In genomic region chr16:32703312-32703912, GRCm38 (mm10) we compare ENCODE assay signal across 18 mouse cellular contexts. TPM values are rescaled to one million over a fixed set of nuclear protein-coding genes. Genes with fewer than 3 reads are reported as not detected.
DNase-seq lines count a peak whose midpoint lies in the region; ATAC-seq and TF ChIP-seq lines count a peak whose summit lies in the region.
"Had no signal": no experiment of that assay in that cellular context is flagged by ENCODE, and none has a peak within 500 bp of the region (broad histone marks: within the 10 kb centered on the region; RNA-seq: fewer than 3 reads in every experiment).

No protein-coding gene starts in this region.

- TF ChIP-seq EP300 in heart, postnatal 0 days (IDR thresholded peaks at IDR 0.05; ENCODE audit: low read depth) = no peak

- no peak overlapping the region for H3K27ac ChIP-seq in heart, postnatal 0 days (ENCODE audit: low read depth)
- H3K27ac ChIP-seq in liver, embryonic 15.5 days (replicated peaks) = 0 out of 2 replicates have a peak overlapping the region, but pooled peaks have one; percentile 42
- no peak overlapping the region for H3K27ac ChIP-seq in liver, embryonic 11.5 days (ENCODE audit: low read depth, low read length)
- H3K27ac ChIP-seq in lung, embryonic 14.5 days (ENCODE audit: low read depth) = peak overlapping the region; percentile 30
- H3K27ac ChIP-seq in forebrain, embryonic 14.5 days (ENCODE audit: low read depth, low read length) = no peak overlapping the region
- H3K27ac ChIP-seq: forebrain, embryonic 10.5 days; hindbrain, embryonic 12.5 days; neural tube, embryonic 12.5 days had no signal

- no peak overlapping the region for H3K4me2 ChIP-seq in heart, postnatal 0 days (ENCODE audit: low read depth, low read length)
- no peak overlapping the region for H3K4me2 ChIP-seq in liver, embryonic 15.5 days
- H3K4me2 ChIP-seq in liver, embryonic 11.5 days = no peak overlapping the region
- H3K4me2 ChIP-seq in lung, embryonic 14.5 days = no peak overlapping the region
- no peak overlapping the region for H3K4me2 ChIP-seq in forebrain, embryonic 14.5 days (ENCODE audit: low read length)
- H3K4me2 ChIP-seq: hindbrain, embryonic 12.5 days; neural tube, embryonic 12.5 days had no signal

- intact Hi-C loops in heart, postnatal 36 days (cut with DNase I) = no loop called here

- 56% methylated on average over 9 of the region's 9 CpGs for WGBS in heart, postnatal 0 days
- WGBS in liver, embryonic 15.5 days (ENCODE audit: insufficient replicate concordance) = 49% methylated on average over 9 of the region's 9 CpGs
- 73% methylated on average over 9 of the region's 9 CpGs for WGBS in liver, embryonic 11.5 days
- WGBS in lung, embryonic 14.5 days = 47% methylated on average over 9 of the region's 9 CpGs
- WGBS in forebrain, embryonic 14.5 days = 85% methylated on average over 9 of the region's 9 CpGs

- H3K4me3 ChIP-seq in heart, postnatal 0 days (ENCODE audit: low read depth, low read length) = no peak overlapping the region
- no peak overlapping the region for H3K4me3 ChIP-seq in liver, embryonic 15.5 days (replicated peaks)
- H3K4me3 ChIP-seq in liver, embryonic 11.5 days (ENCODE audit: low read depth, low read length) = no peak overlapping the region
- no peak overlapping the region for H3K4me3 ChIP-seq in lung, embryonic 14.5 days (ENCODE audit: low read depth, low read length)
- no peak overlapping the region for H3K4me3 ChIP-seq in forebrain, embryonic 14.5 days (ENCODE audit: low read depth, low read length)
- H3K4me3 ChIP-seq: forebrain, embryonic 10.5 days; hindbrain, embryonic 12.5 days; neural tube, embryonic 12.5 days had no signal

- peak; percentile 40; the same call in 1 of the 2 replicates for ATAC-seq in heart, postnatal 0 days (ENCODE audit: insufficient read depth, low read depth)
- ATAC-seq in liver, embryonic 15.5 days (ENCODE audit: insufficient read depth) = peak; percentile 36; the same call in 1 of the 2 replicates
- ATAC-seq in liver, embryonic 11.5 days (replicated peaks; ENCODE audit: low FRiP score) = no peak
- ATAC-seq in lung, embryonic 14.5 days (ENCODE audit: insufficient read depth) = no peak
- ATAC-seq in forebrain, embryonic 14.5 days = no peak

- H3K36me3 ChIP-seq in heart, postnatal 0 days (replicated peaks; ENCODE audit: control insufficient read depth, insufficient read depth, low read length) = no peaks in the 10 kb centered on the region
- H3K36me3 ChIP-seq in liver, embryonic 15.5 days (replicated peaks) = no peaks in the 10 kb centered on the region
- no peaks in the 10 kb centered on the region for H3K36me3 ChIP-seq in liver, embryonic 11.5 days (ENCODE audit: control insufficient read depth, insufficient read depth, low read length)
- H3K36me3 ChIP-seq in lung, embryonic 14.5 days (ENCODE audit: insufficient read depth) = no peaks in the 10 kb centered on the region
- H3K36me3 ChIP-seq in forebrain, embryonic 14.5 days (ENCODE audit: control insufficient read depth, insufficient read depth, low read length) = no peaks in the 10 kb centered on the region
- H3K36me3 ChIP-seq: forebrain, embryonic 10.5 days; hindbrain, embryonic 12.5 days; neural tube, embryonic 12.5 days had no signal

- no peak for DNase-seq in heart, postnatal 0 days (ENCODE audit: low spot score)
- no peak for DNase-seq in heart, postnatal 36 days
- no peak for DNase-seq in liver, embryonic 11.5 days (ENCODE audit: low spot score)
- peak; percentile 43 for DNase-seq in lung, embryonic 14.5 days
- DNase-seq in lung, postnatal 36 days = peak; percentile 50
- no peak for DNase-seq in frontal cortex, adult 2 months (ENCODE audit: extremely low spot score in 1 of 2, low spot score in 1 of 2)
- no peak for DNase-seq in forebrain, embryonic 14.5 days (ENCODE audit: low spot score)
- DNase-seq: cerebellum, adult 9-11 months; kidney, postnatal 14 days; left cerebral cortex, postnatal 4 days; thymus, postnatal 4 days had no signal

- TF ChIP-seq CTCF in heart, postnatal 0 days (IDR thresholded peaks at IDR 0.05; ENCODE audit: low read depth) = no peak
- no peak for TF ChIP-seq CTCF in lung, embryonic 14.5 days (IDR thresholded peaks at IDR 0.05; ENCODE audit: low read depth)

- no peaks in the 10 kb centered on the region for H3K27me3 ChIP-seq in heart, postnatal 0 days (ENCODE audit: control insufficient read depth, insufficient read depth, low read length)
- no peaks in the 10 kb centered on the region for H3K27me3 ChIP-seq in liver, embryonic 15.5 days
- H3K27me3 ChIP-seq in liver, embryonic 11.5 days (replicated peaks; ENCODE audit: control insufficient read depth, insufficient read depth, low read length) = no peaks in the 10 kb centered on the region; the same call in 1 of the 2 replicates
- no peaks in the 10 kb centered on the region for H3K27me3 ChIP-seq in lung, embryonic 14.5 days (ENCODE audit: insufficient read depth, low read length)
- H3K27me3 ChIP-seq in forebrain, embryonic 14.5 days (replicated peaks; ENCODE audit: control insufficient read depth, insufficient read depth, low read length) = no peaks in the 10 kb centered on the region
- H3K27me3 ChIP-seq: hindbrain, embryonic 12.5 days; neural tube, embryonic 12.5 days had no signal

- H3K9me3 ChIP-seq in heart, postnatal 0 days (replicated peaks; ENCODE audit: control insufficient read depth, low read length) = no peaks in the 10 kb centered on the region
- no peaks in the 10 kb centered on the region for H3K9me3 ChIP-seq in liver, embryonic 15.5 days (replicated peaks)
- no peaks in the 10 kb centered on the region for H3K9me3 ChIP-seq in liver, embryonic 11.5 days (ENCODE audit: control insufficient read depth, low read length)
- no peaks in the 10 kb centered on the region for H3K9me3 ChIP-seq in lung, embryonic 14.5 days (ENCODE audit: low read depth, low read length)
- no peaks in the 10 kb centered on the region for H3K9me3 ChIP-seq in forebrain, embryonic 14.5 days (replicated peaks; ENCODE audit: control insufficient read depth, low read length)
- H3K9me3 ChIP-seq: neural tube, embryonic 12.5 days had no signal

- no peak overlapping the region for H3K9ac ChIP-seq in heart, postnatal 0 days (replicated peaks; ENCODE audit: low read depth, low read length)
- no peak overlapping the region for H3K9ac ChIP-seq in liver, embryonic 15.5 days
- no peak overlapping the region for H3K9ac ChIP-seq in liver, embryonic 11.5 days (ENCODE audit: low read depth, low read length)
- no peak overlapping the region for H3K9ac ChIP-seq in lung, embryonic 14.5 days
- no peak overlapping the region for H3K9ac ChIP-seq in forebrain, embryonic 14.5 days (ENCODE audit: low read length)
- H3K9ac ChIP-seq: hindbrain, embryonic 12.5 days; neural tube, embryonic 12.5 days had no signal

- H3K4me1 ChIP-seq in heart, postnatal 0 days (ENCODE audit: control insufficient read depth, insufficient read depth) = no peaks in the 10 kb centered on the region
- peaks cover 26% of the 10 kb centered on the region for H3K4me1 ChIP-seq in liver, embryonic 15.5 days (replicated peaks)
- peaks cover 15% of the 10 kb centered on the region for H3K4me1 ChIP-seq in liver, embryonic 11.5 days (replicated peaks; ENCODE audit: control insufficient read depth, insufficient read depth, low read length)
- no peaks in the 10 kb centered on the region for H3K4me1 ChIP-seq in lung, embryonic 14.5 days (ENCODE audit: insufficient read depth)
- H3K4me1 ChIP-seq in forebrain, embryonic 14.5 days (ENCODE audit: control insufficient read depth, insufficient read depth, low read length) = no peaks in the 10 kb centered on the region

RNA-seq across cellular contexts. Expression of gene Muc4, which starts 32.3 kb away (rescaled TPM):
- 0.23 and 0.27 TPM in 2 replicates for total RNA-seq in heart, postnatal 0 days (2014; rRNA removed; ENCODE audit: low replicate concordance)
- polyA plus RNA-seq in heart, postnatal 0 days (2015; fragmentation: Nextera tagmentation; extraction: Ambion mirVana) = 0.16 TPM in 1 of 2 replicates, not detected in the other
- under 1 TPM; 0.06 to 0.57 TPM for total RNA-seq in heart, postnatal 36 days (2021)
- 0.67 and 0.77 TPM in 2 replicates for polyA plus RNA-seq in liver, embryonic 15.5 days (2015; fragmentation: Nextera tagmentation; extraction: Ambion mirVana)
- 0.41 and 0.66 TPM in 2 replicates for polyA plus RNA-seq in liver, embryonic 11.5 days (2014; fragmentation: Nextera tagmentation; extraction: Ambion mirVana)
- polyA plus RNA-seq in lung, embryonic 14.5 days (2014; fragmentation: Nextera tagmentation; extraction: Ambion mirVana) = 0.67 and 0.93 TPM in 2 replicates
- 0.02 and 0.08 TPM in 2 replicates for polyA plus RNA-seq in frontal cortex, adult 2 months (2012; rRNA removed)
- polyA plus RNA-seq in forebrain, embryonic 14.5 days (2014; fragmentation: Nextera tagmentation; extraction: Ambion mirVana) = not detected in 2 replicates
- total RNA-seq: layer of hippocampus, postnatal 25 days; left cerebral cortex, postnatal 4 days; midbrain, postnatal 0 days had no signal
- polyA plus RNA-seq: embryonic facial prominence, embryonic 11.5 days; midbrain, postnatal 0 days had no signal

RNA-seq across cellular contexts. Expression of gene Tnk2, which starts 59.7 kb away (rescaled TPM):
- 9.4 and 14.2 TPM in 2 replicates for total RNA-seq in heart, postnatal 0 days (2014; rRNA removed; ENCODE audit: low replicate concordance)
- 6.0 and 7.0 TPM in 2 replicates for polyA plus RNA-seq in heart, postnatal 0 days (2015; fragmentation: Nextera tagmentation; extraction: Ambion mirVana)
- 10 to 100 TPM; 18.0 to 19.8 TPM for total RNA-seq in heart, postnatal 36 days (2021)
- 4.5 and 4.7 TPM in 2 replicates for polyA plus RNA-seq in liver, embryonic 15.5 days (2015; fragmentation: Nextera tagmentation; extraction: Ambion mirVana)
- 10.8 and 11.6 TPM in 2 replicates for polyA plus RNA-seq in liver, embryonic 11.5 days (2014; fragmentation: Nextera tagmentation; extraction: Ambion mirVana)
- polyA plus RNA-seq in lung, embryonic 14.5 days (2014; fragmentation: Nextera tagmentation; extraction: Ambion mirVana) = 20.0 and 21.6 TPM in 2 replicates
- 175 and 204 TPM in 2 replicates for polyA plus RNA-seq in frontal cortex, adult 2 months (2012; rRNA removed)
- 11.2 and 13.1 TPM in 2 replicates for polyA plus RNA-seq in forebrain, embryonic 14.5 days (2014; fragmentation: Nextera tagmentation; extraction: Ambion mirVana)

Comparison
In these comparisons a context has a peak if more than half of its experiments do, and no peak if none do; other contexts are left out.
1. ATAC-seq: peak in heart, postnatal 0 days (single experiment) and liver, embryonic 15.5 days (single experiment); none in liver, embryonic 11.5 days (single experiment), lung, embryonic 14.5 days (single experiment) and forebrain, embryonic 14.5 days (single experiment).
2. H3K27ac ChIP-seq: peak in liver, embryonic 15.5 days (single experiment) and lung, embryonic 14.5 days (single experiment); none in heart, postnatal 0 days (single experiment), liver, embryonic 11.5 days (single experiment) and forebrain, embryonic 14.5 days (single experiment).
3. DNase-seq: peak in lung, embryonic 14.5 days (single experiment) and lung, postnatal 36 days (single experiment); none in heart, postnatal 0 days (single experiment), heart, postnatal 36 days (0 of 2), liver, embryonic 11.5 days (single experiment), frontal cortex, adult 2 months (0 of 2) and forebrain, embryonic 14.5 days (single experiment).